Mouse (Mus musculus) embryonic facial prominence, embryonic 14.5 days (tissue): ENCODE measurements around the gene Sgca. TPM values are rescaled to one million over a fixed set of nuclear protein-coding genes. Genes with fewer than 3 reads are reported as not detected.

ENCODE experiments used
- ATAC-seq: fragments of 200-750 bp; cut with Nextera tagmentation; 2 replicates; pipeline ENCODE4 v1.8.0; 2017; ENCODE audit warnings: low read depth, moderate number of reproducible peaks, moderate TSS enrichment
- DNase-seq: peaks from one replicate; pipeline ENCODE4 v3.0.0-alpha.2; 2015; ENCODE audit warnings: low spot score
- H3K27ac ChIP-seq: fragments of 300-500 bp; sonication (generic); replicated peaks from 2 replicates; pipeline ENCODE4 v1.5.1; 2014; ENCODE audit warnings: low read depth, mild to moderate bottlenecking, low read length, moderate library complexity
- H3K27me3 ChIP-seq: fragments of 300-500 bp; sonication (generic); replicated peaks from 2 replicates; pipeline ENCODE4 v1.6.1; 2014; ENCODE audit warnings: low read length; ENCODE audit not compliant: control insufficient read depth, insufficient read depth
- H3K36me3 ChIP-seq: fragments of 300-500 bp; sonication (generic); 2 replicates; pipeline ENCODE4 v1.6.1; 2014; ENCODE audit warnings: low read length, mixed read lengths; ENCODE audit not compliant: control insufficient read depth, insufficient read depth
- H3K4me1 ChIP-seq: fragments of 300-500 bp; sonication (generic); 2 replicates; pipeline ENCODE4 v1.6.1; 2014; ENCODE audit warnings: antibody characterized with exemption, low read length; ENCODE audit not compliant: control insufficient read depth, insufficient read depth
- H3K4me2 ChIP-seq: fragments of 300-500 bp; sonication (generic); 2 replicates; pipeline ENCODE4 v1.6.1; 2014; ENCODE audit warnings: low read depth, mild to moderate bottlenecking, low read length, moderate library complexity, mixed read lengths
- H3K4me3 ChIP-seq: fragments of 300-500 bp; sonication (generic); 2 replicates; pipeline ENCODE4 v1.5.1; 2014; ENCODE audit warnings: low read depth, mild to moderate bottlenecking, low read length
- H3K9ac ChIP-seq: fragments of 300-500 bp; sonication (generic); 2 replicates; pipeline ENCODE4 v1.6.1; 2014; ENCODE audit warnings: low read depth, mild to moderate bottlenecking, low read length, moderate library complexity, mixed read lengths
- H3K9me3 ChIP-seq: fragments of 300-500 bp; sonication (generic); 2 replicates; pipeline ENCODE4 v1.6.1; 2016; ENCODE audit warnings: low read length; ENCODE audit not compliant: control insufficient read depth
- WGBS: fragments of 180-500 bp; shearing (Covaris S2); extraction: QIAGEN DNeasy Blood & Tissue Kit; methylation state at CpG from one replicate; pipeline ENCODE4 v1.1.7; 2014; 5-methylcytosine and 5-hydroxymethylcytosine counted together
- polyA plus RNA-seq: library from polyadenylated mRNA; unstranded; fragments of >200 nt; fragmentation: Nextera tagmentation; extraction: Ambion mirVana; gene quantifications from 2 replicates; pipeline ENCODE4 v1.2.1, GENCODE M21; 2014

Gene Sgca
- polyA plus RNA-seq, result 18.6 and 19.5 TPM in 2 replicates

- no peak for ATAC-seq
Measured at GRCm38 (mm10) chr11:94976199-94976598, at the start of gene Sgca. TSS of gene Sgca (minus strand) at chr11:94976327.

GRCm38 (mm10) chr11:95025227-95026012, 49.3 kb upstream of the Sgca start:
- Histone ChIP-seq H3K36me3 (peaks cover 64% of the 10 kb centered on the region), H3K4me3 (no peak overlapping the region), H3K9me3 (no peaks in the 10 kb centered on the region), H3K27ac (no peak overlapping the region), H3K9ac (no peak overlapping the region), H3K27me3 (no peaks in the 10 kb centered on the region), H3K4me2 (no peak overlapping the region), H3K4me1 (no peaks in the 10 kb centered on the region)
- ATAC-seq (no peak), DNase-seq (no peak)
- WGBS, result 91% methylated on average over 11 of the region's 11 CpGs

More at GRCm38 (mm10) chr11:94976199-94976598, at the start of gene Sgca:
- H3K27ac ChIP-seq, result no peak within 1 kb of the TSS
- no peaks in the 10 kb centered on the region for H3K36me3 ChIP-seq
- no peak within 1 kb of the TSS for H3K4me3 ChIP-seq
- H3K9ac ChIP-seq, result no peak within 1 kb of the TSS
- WGBS, result 68% methylated on average over 5 of the region's 5 CpGs
- no peak within 1 kb of the TSS for H3K4me2 ChIP-seq
- H3K4me1 ChIP-seq, result peaks cover 8% of the 10 kb centered on the region
- no peaks in the 10 kb centered on the region for H3K27me3 ChIP-seq
- no peaks in the 10 kb centered on the region for H3K9me3 ChIP-seq
- DNase-seq, result no peak

GRCm38 (mm10) chr11:95024439-95025184, 48.5 kb upstream of the Sgca start:
- DNase-seq, result peak; percentile 68
- H3K4me3 ChIP-seq, result no peak overlapping the region
- no peak overlapping the region for H3K4me2 ChIP-seq
- peaks cover 68% of the 10 kb centered on the region for H3K36me3 ChIP-seq
- 72% methylated on average over 29 of the region's 29 CpGs for WGBS
- H3K9me3 ChIP-seq, result no peaks in the 10 kb centered on the region
- no peak overlapping the region for H3K9ac ChIP-seq
- no peaks in the 10 kb centered on the region for H3K4me1 ChIP-seq
- ATAC-seq, result peak; percentile 19; the same call in 1 of the 2 replicates
- H3K27ac ChIP-seq, result no peak overlapping the region
- no peaks in the 10 kb centered on the region for H3K27me3 ChIP-seq

GRCm38 (mm10) chr11:95023481-95023880, 47.4 kb upstream of the Sgca start:
- H3K27ac ChIP-seq, result no peak overlapping the region
- no peaks in the 10 kb centered on the region for H3K27me3 ChIP-seq
- peaks cover 76% of the 10 kb centered on the region for H3K36me3 ChIP-seq
- H3K4me3 ChIP-seq, result no peak overlapping the region
- no peaks in the 10 kb centered on the region for H3K4me1 ChIP-seq
- 95% methylated on average over 9 of the region's 9 CpGs for WGBS
- H3K4me2 ChIP-seq, result no peak overlapping the region
- DNase-seq (no peak), ATAC-seq (no peak)
- H3K9ac ChIP-seq, result no peak overlapping the region
- H3K9me3 ChIP-seq, result no peaks in the 10 kb centered on the region

- no peak for DNase-seq
- H3K27me3 ChIP-seq, result no peaks in the 10 kb centered on the region
Measured at GRCm38 (mm10) chr11:95022237-95022992, 46.3 kb upstream of the Sgca start.

GRCm38 (mm10) chr11:95015484-95015883, 39.4 kb upstream of the Sgca start:
- Histone ChIP-seq H3K4me3 (no peak overlapping the region), H3K27me3 (no peaks in the 10 kb centered on the region), H3K9me3 (no peaks in the 10 kb centered on the region), H3K27ac (no peak overlapping the region), H3K4me2 (no peak overlapping the region), H3K36me3 (peaks cover 38% of the 10 kb centered on the region), H3K9ac (no peak overlapping the region), H3K4me1 (peaks cover 17% of the 10 kb centered on the region)
- ATAC-seq (no peak), DNase-seq (no peak)
- 64% methylated on average over 3 of the region's 3 CpGs for WGBS

More at GRCm38 (mm10) chr11:95022237-95022992, 46.3 kb upstream of the Sgca start:
- ATAC-seq, result no peak
- H3K36me3 ChIP-seq, result peaks cover 77% of the 10 kb centered on the region
- no peak overlapping the region for H3K4me2 ChIP-seq
- H3K9ac ChIP-seq, result no peak overlapping the region
- WGBS, result 79% methylated on average over 10 of the region's 10 CpGs
- no peaks in the 10 kb centered on the region for H3K4me1 ChIP-seq
- no peak overlapping the region for H3K4me3 ChIP-seq
- H3K9me3 ChIP-seq, result no peaks in the 10 kb centered on the region
- H3K27ac ChIP-seq, result no peak overlapping the region

GRCm38 (mm10) chr11:95012487-95012886, 36.4 kb upstream of the Sgca start:
- 26% methylated on average over 3 of the region's 3 CpGs for WGBS

GRCm38 (mm10) chr11:95012075-95012474, 35.9 kb upstream of the Sgca start:
- Histone ChIP-seq H3K27ac (no peak overlapping the region), H3K36me3 (peaks cover 14% of the 10 kb centered on the region; the same call in 1 of the 2 replicates), H3K9ac (peak overlapping the region; percentile 85; the same call in 1 of the 2 replicates), H3K9me3 (no peaks in the 10 kb centered on the region), H3K4me1 (peaks cover 34% of the 10 kb centered on the region), H3K4me2 (peak overlapping the region; percentile 69), H3K27me3 (no peaks in the 10 kb centered on the region), H3K4me3 (peak overlapping the region; percentile 81)
- 61% methylated on average over 3 of the region's 3 CpGs for whole genome bisulfite sequencing
- DNase-seq (no peak), ATAC-seq (no peak)

More at GRCm38 (mm10) chr11:95012487-95012886, 36.4 kb upstream of the Sgca start:
- Histone ChIP-seq H3K27me3 (no peaks in the 10 kb centered on the region), H3K4me1 (peaks cover 30% of the 10 kb centered on the region), H3K4me2 (peak overlapping the region; percentile 69), H3K9me3 (no peaks in the 10 kb centered on the region), H3K36me3 (peaks cover 18% of the 10 kb centered on the region; the same call in 1 of the 2 replicates), H3K9ac (peak overlapping the region; percentile 85; the same call in 1 of the 2 replicates), H3K4me3 (no peak overlapping the region), H3K27ac (no peak overlapping the region)
- ATAC-seq (no peak), DNase-seq (no peak)
